Mouse (Mus musculus): ENCODE data around the gene Cntn5. TPM values are rescaled to one million over a fixed set of nuclear protein-coding genes. Genes with fewer than 3 reads are reported as not detected.

Cntn5 gene
- total and polyA plus RNA-seq, 3 experiments, result not detected

GRCm38 (mm10) chr9:10448987-10449563 is 455.5 kb downstream of the Cntn5 start:
- Histone ChIP-seq H3K36me3 (replicated peaks in 1 of 2; ENCODE audit: control insufficient read depth in 1 of 2, insufficient read depth in 1 of 2, low read length in 1 of 2) (no peaks in the 10 kb centered on the region), H3K4me1 (ENCODE audit: control insufficient read depth in 1 of 2, insufficient read depth in 2 of 2) (no peaks in the 10 kb centered on the region), H3K27ac (ENCODE audit: insufficient read depth, low read depth) (no peak overlapping the region), H3K9me3 (replicated peaks; ENCODE audit: low read length) (no peaks in the 10 kb centered on the region), H3K79me2 (replicated peaks; ENCODE audit: control insufficient read depth, extremely low read depth, insufficient read depth, poor library complexity, severe bottlenecking) (no peaks in the 10 kb centered on the region), H3K27me3 (replicated peaks) (no peaks in the 10 kb centered on the region), H3K9ac (ENCODE audit: insufficient read depth, low read depth) (no peak overlapping the region), H3K4me2 (ENCODE audit: insufficient read depth, low read depth, poor library complexity, severe bottlenecking) (no peak overlapping the region), H3K4me3 (replicated peaks in 1 of 3; ENCODE audit: low read depth in 2 of 3, low read length in 2 of 3, poor library complexity in 1 of 3) (no peak overlapping the region)
- in situ Hi-C loops (cut with MboI; ENCODE audit: low pct_ligation_motif_present, low pct_unique_long_range_greater_than_20kb, low sequenced_read_pairs), result no loop called here
- DNase-seq (ENCODE audit: extremely low read depth), result no peak
- TF ChIP-seq USF2 (conservative IDR thresholded peaks at IDR 0.05; ENCODE audit: low read depth, low read length) (no peak), RAD21 (IDR thresholded peaks at IDR 0.05; ENCODE audit: low read depth, low read length) (no peak), ELF1 (IDR thresholded peaks at IDR 0.05; ENCODE audit: low read depth, low read length) (no peak), MAZ (IDR thresholded peaks at IDR 0.05; ENCODE audit: low read depth, low read length) (no peak), NRF1 (IDR thresholded peaks at IDR 0.05; ENCODE audit: low read depth, low read length) (no peak), CHD1 (IDR thresholded peaks at IDR 0.05; ENCODE audit: low read depth, low read length) (no peak), MYC (IDR thresholded peaks at IDR 0.05; ENCODE audit: low read depth, low read length) (no peak), ZNF384 (IDR thresholded peaks at IDR 0.05; ENCODE audit: low read depth, low read length) (no peak), UBTF (IDR thresholded peaks at IDR 0.05; ENCODE audit: low read depth, low read length) (no peak), ZC3H11A (IDR thresholded peaks at IDR 0.05; ENCODE audit: low read depth, low read length) (no peak), SIN3A (IDR thresholded peaks at IDR 0.05; ENCODE audit: low read length) (no peak), ETS1 (conservative IDR thresholded peaks at IDR 0.05; ENCODE audit: low read depth, low read length) (no peak), MAFK (IDR thresholded peaks at IDR 0.05; ENCODE audit: insufficient replicate concordance, low read length) (no peak), USF1 (IDR thresholded peaks at IDR 0.05; ENCODE audit: low read depth, low read length) (no peak), JUND (conservative IDR thresholded peaks at IDR 0.05; ENCODE audit: low read depth, low read length) (no peak), ZKSCAN1 (IDR thresholded peaks at IDR 0.05; ENCODE audit: borderline replicate concordance, low read depth, low read length) (no peak), ZMIZ1 (IDR thresholded peaks at IDR 0.05; ENCODE audit: low read depth, low read length) (no peak), GABPA (IDR thresholded peaks at IDR 0.05; ENCODE audit: insufficient replicate concordance, low read depth, low read length) (no peak), CTCF (conservative IDR thresholded peaks at IDR 0.05 in 1 of 2, IDR thresholded peaks at IDR 0.05 in 1 of 2; ENCODE audit: low read depth in 2 of 2, low read length in 2 of 2) (no peak)
- dilution Hi-C loops (cut with MboI; ENCODE audit: extremely low pct_ligation_motif_present, extremely low pct_unique_long_range_greater_than_20kb, low sequenced_read_pairs), result no loop called here

GRCm38 (mm10) chr9:10447220-10447837 is 457.2 kb downstream of the Cntn5 start:
- dilution Hi-C loops (cut with MboI; ENCODE audit: extremely low pct_ligation_motif_present, extremely low pct_unique_long_range_greater_than_20kb, low sequenced_read_pairs) (no loop called here), in situ Hi-C loops (cut with MboI; ENCODE audit: low pct_ligation_motif_present, low pct_unique_long_range_greater_than_20kb, low sequenced_read_pairs) (no loop called here)
- no peak for DNase-seq (ENCODE audit: extremely low read depth)
- TF ChIP-seq SMC3 (IDR thresholded peaks at IDR 0.05; ENCODE audit: low read depth, low read length), result no peak
- TF ChIP-seq ETS1 (conservative IDR thresholded peaks at IDR 0.05; ENCODE audit: low read depth, low read length), result no peak
- TF ChIP-seq ZC3H11A (IDR thresholded peaks at IDR 0.05; ENCODE audit: low read depth, low read length), result no peak
- no peak for TF ChIP-seq EP300 (IDR thresholded peaks at IDR 0.05; ENCODE audit: low read length)
- TF ChIP-seq MAZ (IDR thresholded peaks at IDR 0.05; ENCODE audit: low read depth, low read length), result no peak
- no peak for TF ChIP-seq GABPA (IDR thresholded peaks at IDR 0.05; ENCODE audit: insufficient replicate concordance, low read depth, low read length)
- Histone ChIP-seq H3K4me1 (ENCODE audit: control insufficient read depth in 1 of 2, insufficient read depth in 2 of 2) (no peaks in the 10 kb centered on the region), H3K27me3 (replicated peaks) (no peaks in the 10 kb centered on the region), H3K27ac (ENCODE audit: insufficient read depth, low read depth) (no peak overlapping the region), H3K4me2 (ENCODE audit: insufficient read depth, low read depth, poor library complexity, severe bottlenecking) (no peak overlapping the region), H3K9ac (ENCODE audit: insufficient read depth, low read depth) (no peak overlapping the region), H3K79me2 (replicated peaks; ENCODE audit: control insufficient read depth, extremely low read depth, insufficient read depth, poor library complexity, severe bottlenecking) (no peaks in the 10 kb centered on the region), H3K9me3 (replicated peaks; ENCODE audit: low read length) (no peaks in the 10 kb centered on the region), H3K36me3 (replicated peaks in 1 of 2; ENCODE audit: control insufficient read depth in 1 of 2, insufficient read depth in 1 of 2, low read length in 1 of 2) (no peaks in the 10 kb centered on the region), H3K4me3 (replicated peaks in 1 of 3; ENCODE audit: low read depth in 2 of 3, low read length in 2 of 3, poor library complexity in 1 of 3) (no peak overlapping the region)

Data from CH12.LX (cell line).